Mouse (Mus musculus): ENCODE results near the gene Art3. TPM values are rescaled to one million over a fixed set of nuclear protein-coding genes. Genes with fewer than 3 reads are reported as not detected.

Art3 gene
- polyA plus RNA-seq (2012): not detected in 2 replicates

GRCm38 (mm10) chr5:92331635-92332338 lies at the start of gene Art3:
Art3 (plus strand) TSS chr5:92331827.

GRCm38 (mm10) chr5:92309681-92310511 lies 21.7 kb upstream of the Art3 start, which contains the start of gene Sdad1:
Sdad1 (minus strand) TSS chr5:92310479.

GRCm38 (mm10) chr5:92327929-92328328 lies 3.7 kb upstream of the Art3 start, which contains the start of gene Cxcl9:
Cxcl9 (minus strand) TSS chr5:92328079.

GRCm38 (mm10) chr5:92348794-92349413 lies 17.3 kb downstream of the Art3 start, which contains the start of gene Cxcl10:
Cxcl10 (minus strand) TSS chr5:92348889.

GRCm38 (mm10) chr5:92435025-92435584 lies 103.5 kb downstream of the Art3 start, which contains the start of gene Nup54:
Nup54 (minus strand) TSS chr5:92435219.

Other genes starting within 250 kb of the Art3 start
- gene G3bp2, start 248.1 kb upstream of the Art3 start, polyA plus RNA-seq (2012): 16.7 and 19.1 TPM in 2 replicates
- 23.9 and 27.0 TPM in 2 replicates for gene Uso1, start 193.9 kb upstream of the Art3 start, polyA plus RNA-seq (2012)
- gene U90926, start 116.4 kb upstream of the Art3 start, polyA plus RNA-seq (2012): not detected in 2 replicates
- 0.04 TPM in 1 of 2 replicates, not detected in the other for gene Ppef2, start 75.5 kb upstream of the Art3 start, polyA plus RNA-seq (2012)
- 11.6 and 14.2 TPM in 2 replicates for gene Naaa, start 53.7 kb upstream of the Art3 start, polyA plus RNA-seq (2012)
- 31.9 and 33.4 TPM in 2 replicates for gene Sdad1, start 21.3 kb upstream of the Art3 start, polyA plus RNA-seq (2012)
- gene Cxcl9, start 3.7 kb upstream of the Art3 start, polyA plus RNA-seq (2012): 0.42 and 0.71 TPM in 2 replicates
- gene Cxcl10, start 17.1 kb downstream of the Art3 start, polyA plus RNA-seq (2012): 3.6 and 4.4 TPM in 2 replicates
- gene Nup54, start 103.4 kb downstream of the Art3 start, polyA plus RNA-seq (2012): 13.2 and 13.7 TPM in 2 replicates
- 7.1 and 7.2 TPM in 2 replicates for gene Scarb2, start 175.0 kb downstream of the Art3 start, polyA plus RNA-seq (2012)
- gene Fam47e, start 223.2 kb downstream of the Art3 start, polyA plus RNA-seq (2012): not detected in 2 replicates